Mouse (Mus musculus) liver, embryonic 14.5 days (tissue): ENCODE measurements around the gene Gm12166.
A peak's percentile ranks its signal among the peaks of the same experiment; 100 is the strongest.

Experiments used
- CTCF ChIP-seq: IDR thresholded peaks from 2 replicates; pipeline ENCODE4 v1.5.1; 2016; ENCODE audit warnings: antibody characterized with exemption, low read depth, control low read depth
- EP300 ChIP-seq: IDR thresholded peaks from 2 replicates; pipeline ENCODE4 v1.6.1; 2016; ENCODE audit warnings: antibody characterized with exemption, low read depth

DNA sequence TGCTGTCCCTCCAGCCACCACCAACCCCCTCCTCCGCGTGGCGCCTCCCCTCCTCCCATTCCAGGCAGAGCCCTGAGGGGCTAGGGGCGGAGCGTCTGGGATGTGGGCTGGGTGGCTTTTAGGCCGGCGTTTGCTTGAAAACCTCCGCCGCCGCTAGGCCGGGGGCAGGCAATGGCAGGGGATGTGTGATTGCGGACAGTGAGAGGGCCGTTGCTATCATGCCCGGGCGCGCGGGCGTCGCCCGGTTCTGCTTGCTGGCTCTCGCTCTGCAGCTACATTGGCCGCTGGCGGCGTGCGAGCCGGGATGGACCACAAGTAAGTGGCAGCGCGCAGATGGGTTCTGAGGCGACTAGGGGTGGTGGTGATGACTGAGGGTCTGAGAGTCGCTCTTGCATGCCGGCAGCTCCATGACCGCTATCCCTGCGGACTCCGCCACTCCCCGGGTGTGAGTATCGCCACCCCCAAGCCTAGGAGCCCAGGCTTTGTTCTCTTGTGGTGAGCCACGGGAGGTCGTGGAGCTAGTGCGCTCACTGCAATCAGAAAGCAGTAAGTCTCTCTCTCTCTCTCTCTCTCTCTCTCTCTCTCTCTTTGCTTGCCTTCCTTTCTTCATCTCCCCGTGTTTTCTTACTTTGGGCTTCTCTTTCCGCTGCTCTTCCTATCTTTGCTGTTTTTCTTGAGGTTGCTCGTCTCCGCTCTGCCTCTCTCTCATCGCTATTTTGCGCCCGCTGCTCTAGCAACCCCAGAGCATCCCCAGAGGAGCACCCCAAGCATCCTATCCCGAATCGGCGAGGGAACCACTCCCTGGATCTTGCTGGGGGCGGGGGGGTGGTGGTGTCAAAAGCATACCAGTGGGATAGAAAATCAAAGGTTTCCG, 4.0 kb upstream of the Gm12166 start, which contains the start of gene Adam19:
- TF ChIP-seq EP300 (no peak), CTCF (peak; percentile 8; the same call in 1 of the 2 replicates)
